Mouse (Mus musculus) left cerebral cortex, postnatal 25 days (tissue): ENCODE data around the gene Hbq1a. TPM values are rescaled to one million over a fixed set of nuclear protein-coding genes. Genes with fewer than 3 reads are reported as not detected.

ENCODE experiments used
- DNase-seq, 2 experiments: peaks; one replicate each; pipeline ENCODE4 v3.0.0; 2022; ENCODE audit warnings: low spot score in 2 of 2, mixed read lengths in 1 of 2
- intact Hi-C: fragments of 180-260 bp; cut with DNase I; formaldehyde crosslinking; loops from one replicate; pipeline ENCODE4 v1.15.1; 2025
- total RNA-seq, 2 experiments: library from RNA; stranded (reverse); gene quantifications; 2 replicates each; pipeline ENCODE4 v1.2.3; 2021

The Hbq1a gene
- total RNA-seq, 2 experiments from 2014 or later, result 1.4 TPM; not detected in 1

GRCm38 (mm10) chr11:32349284-32349953, 49.5 kb downstream of the Hbq1a start:
- intact Hi-C loops, result no loop called here
- DNase-seq, result no peak

Other genes starting within 250 kb of the Hbq1a start
- not detected for gene Il9r, start 99.8 kb upstream of the Hbq1a start, total RNA-seq
- gene Snrnp25, start 94.7 kb upstream of the Hbq1a start, total RNA-seq, result 10 to 100 TPM; 23.7 to 23.9 TPM
- gene Rhbdf1, start 77.8 kb upstream of the Hbq1a start, total RNA-seq, result 10 to 100 TPM; 13.5 to 15.7 TPM
- 10 to 100 TPM; 20.0 to 20.8 TPM for gene Mpg, start 73.6 kb upstream of the Hbq1a start, total RNA-seq
- 10 to 100 TPM; 42.5 to 50.0 TPM for gene Nprl3, start 32.4 kb upstream of the Hbq1a start, total RNA-seq
- gene Hba-x, start 23.7 kb upstream of the Hbq1a start, total RNA-seq, result not detected
- 100 to 1,000 TPM; 501 to 528 TPM for gene Hba-a1, start 16.6 kb upstream of the Hbq1a start, total RNA-seq
- under 1 TPM in 1 of 2 experiments, not detected in 1; 0.73 TPM for gene Hbq1b, start 13.1 kb upstream of the Hbq1a start, total RNA-seq
- 100 to 1,000 TPM; 427 to 477 TPM for gene Hba-a2, start 3.6 kb upstream of the Hbq1a start, total RNA-seq
- gene Sh3pxd2b, start 47.8 kb downstream of the Hbq1a start, total RNA-seq, result 10 to 100 TPM; 12.4 to 15.3 TPM
- gene Ubtd2, start 155.3 kb downstream of the Hbq1a start, total RNA-seq, result 10 to 100 TPM; 52.9 to 65.0 TPM
- 1 to 10 TPM; 1.6 to 1.7 TPM for gene Efcab9, start 232.0 kb downstream of the Hbq1a start, total RNA-seq
- gene Stk10, start 233.2 kb downstream of the Hbq1a start, total RNA-seq, result 1 to 10 TPM; 5.5 to 6.6 TPM